ENCODE assay signal across 8 mouse cellular contexts in the genomic region with DNA sequence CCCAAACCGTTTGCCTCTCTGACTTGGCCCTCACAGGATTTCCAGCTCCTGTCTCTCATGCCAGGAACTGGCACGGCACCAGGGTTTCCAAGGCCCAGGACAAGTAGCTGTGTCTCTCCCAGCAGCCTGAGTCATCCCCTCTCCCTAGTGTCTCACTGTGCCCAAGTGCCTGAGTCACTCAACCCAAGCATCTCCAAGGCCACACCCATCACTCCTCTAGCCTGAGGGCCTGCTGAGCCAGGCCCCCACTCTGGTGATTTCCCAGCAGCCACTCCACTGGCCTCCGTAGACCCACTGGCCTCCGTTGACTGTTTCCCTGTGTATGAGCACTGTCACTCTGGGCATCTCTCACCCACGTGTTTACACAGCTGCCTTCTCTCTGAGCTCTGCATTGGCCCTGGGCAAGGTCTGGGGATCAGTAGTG. TPM values are rescaled to one million over a fixed set of nuclear protein-coding genes. Genes with fewer than 3 reads are reported as not detected.
DNase-seq lines count a peak whose midpoint lies in the region; ATAC-seq and TF ChIP-seq lines count a peak whose summit lies in the region.

No protein-coding gene starts in this region.

- no peaks in the 10 kb centered on the region for H3K9me3 ChIP-seq in heart, embryonic 11.5 days (replicated peaks; ENCODE audit: control insufficient read depth, low read length)
- H3K9me3 ChIP-seq in intestine, embryonic 15.5 days = no peaks in the 10 kb centered on the region
- H3K9me3 ChIP-seq in lung, embryonic 14.5 days (ENCODE audit: low read depth, low read length) = no peaks in the 10 kb centered on the region

- no peak for ATAC-seq in heart, embryonic 11.5 days (replicated peaks; ENCODE audit: insufficient number of reproducible peaks, low FRiP score, low TSS enrichment)
- ATAC-seq in intestine, embryonic 15.5 days = peak; percentile 63
- peak; percentile 68 for ATAC-seq in lung, embryonic 14.5 days (ENCODE audit: insufficient read depth)

- TF ChIP-seq CTCF in cerebellum, adult 2 months (IDR thresholded peaks at IDR 0.05; ENCODE audit: borderline replicate concordance, insufficient read depth, low read depth, low read length) = no peak
- TF ChIP-seq CTCF in lung, embryonic 14.5 days (IDR thresholded peaks at IDR 0.05; ENCODE audit: low read depth) = no peak

- no peak for TF ChIP-seq POLR2A in cerebellum, adult 2 months (IDR thresholded peaks at IDR 0.05; ENCODE audit: borderline replicate concordance, insufficient read depth, low read length)

- peaks cover 12% of the 10 kb centered on the region for H3K4me1 ChIP-seq in heart, embryonic 11.5 days (ENCODE audit: control insufficient read depth, insufficient read depth, low read length)
- H3K4me1 ChIP-seq in cerebellum, adult 2 months (ENCODE audit: control insufficient read depth, insufficient read depth, low read length) = peaks cover 20% of the 10 kb centered on the region
- 0 out of 2 replicates have a peak, but pooled peaks cover 4% of the 10 kb centered on the region for H3K4me1 ChIP-seq in intestine, embryonic 15.5 days (replicated peaks)
- peaks cover 7% of the 10 kb centered on the region; the same call in 1 of the 2 replicates for H3K4me1 ChIP-seq in lung, embryonic 14.5 days (ENCODE audit: insufficient read depth)

- no peaks in the 10 kb centered on the region; the same call in 1 of the 2 replicates for H3K27me3 ChIP-seq in heart, embryonic 11.5 days (ENCODE audit: control insufficient read depth, insufficient read depth, low read length)
- no peaks in the 10 kb centered on the region for H3K27me3 ChIP-seq in cerebellum, adult 2 months (ENCODE audit: control insufficient read depth, insufficient read depth, low read length)
- no peaks in the 10 kb centered on the region for H3K27me3 ChIP-seq in intestine, embryonic 15.5 days (replicated peaks)
- no peaks in the 10 kb centered on the region for H3K27me3 ChIP-seq in lung, embryonic 14.5 days (ENCODE audit: insufficient read depth, low read length)

- WGBS in heart, embryonic 11.5 days (ENCODE audit: insufficient replicate concordance) = 57% methylated on average over 5 of the region's 5 CpGs
- WGBS in cerebellum, adult 2 months = 11% methylated on average over 5 of the region's 5 CpGs
- WGBS in intestine, embryonic 15.5 days = 63% methylated on average over 5 of the region's 5 CpGs
- WGBS in lung, embryonic 14.5 days = 33% methylated on average over 5 of the region's 5 CpGs

- no peak overlapping the region for H3K9ac ChIP-seq in heart, embryonic 11.5 days (ENCODE audit: low read depth, low read length)
- H3K9ac ChIP-seq in intestine, embryonic 15.5 days = no peak overlapping the region
- no peak overlapping the region for H3K9ac ChIP-seq in lung, embryonic 14.5 days

- H3K4me3 ChIP-seq in heart, embryonic 11.5 days (ENCODE audit: low read depth, low read length) = no peak overlapping the region
- no peak overlapping the region for H3K4me3 ChIP-seq in cerebellum, adult 2 months (replicated peaks; ENCODE audit: insufficient read depth, low read depth, low read length)
- H3K4me3 ChIP-seq in intestine, embryonic 15.5 days (replicated peaks) = no peak overlapping the region
- H3K4me3 ChIP-seq in lung, embryonic 14.5 days (ENCODE audit: low read depth, low read length) = no peak overlapping the region

- DNase-seq in heart, adult 11 months = peak; percentile 98
- peak; percentile 87 to 95 for DNase-seq in cerebellum, adult 2 months
- DNase-seq in gastrocnemius, adult 8-10 months (ENCODE audit: low spot score in 2 of 2) = peak; percentile 74 to 81
- DNase-seq in lung, embryonic 14.5 days = peak; percentile 36
- DNase-seq in right cerebral cortex, postnatal 14 days = peak; percentile 56
- no peak for DNase-seq in thymus, postnatal 25 days

- no peak overlapping the region for H3K27ac ChIP-seq in heart, embryonic 11.5 days (ENCODE audit: low read depth, low read length)
- H3K27ac ChIP-seq in cerebellum, adult 2 months (ENCODE audit: insufficient read depth, low read length) = no peak overlapping the region
- no peak overlapping the region for H3K27ac ChIP-seq in intestine, embryonic 15.5 days
- no peak overlapping the region for H3K27ac ChIP-seq in lung, embryonic 14.5 days (ENCODE audit: low read depth)

- H3K36me3 ChIP-seq in heart, embryonic 11.5 days (ENCODE audit: control insufficient read depth, insufficient read depth, low read length) = no peaks in the 10 kb centered on the region; the same call in 1 of the 2 replicates
- no peaks in the 10 kb centered on the region for H3K36me3 ChIP-seq in intestine, embryonic 15.5 days
- H3K36me3 ChIP-seq in lung, embryonic 14.5 days (ENCODE audit: insufficient read depth) = no peaks in the 10 kb centered on the region

- no peak overlapping the region for H3K4me2 ChIP-seq in heart, embryonic 11.5 days
- no peak overlapping the region for H3K4me2 ChIP-seq in intestine, embryonic 15.5 days (replicated peaks)
- no peak overlapping the region for H3K4me2 ChIP-seq in lung, embryonic 14.5 days

RNA-seq across cellular contexts. Expression of gene Map6, which starts 37.7 kb away (rescaled TPM):
- polyA plus RNA-seq in heart, embryonic 11.5 days (2014; fragmentation: Nextera tagmentation; extraction: Ambion mirVana) = 2.0 and 2.2 TPM in 2 replicates
- polyA plus RNA-seq in cerebellum, adult 2 months (2012; rRNA removed) = 76.4 and 78.9 TPM in 2 replicates
- total RNA-seq in gastrocnemius, adult 8-10 months (2022) = 1 to 10 TPM; 1.5 to 2.8 (median 2.1) TPM
- polyA plus RNA-seq in intestine, embryonic 15.5 days (2015; fragmentation: Nextera tagmentation; extraction: Ambion mirVana) = 6.1 and 6.8 TPM in 2 replicates
- polyA plus RNA-seq in lung, embryonic 14.5 days (2014; fragmentation: Nextera tagmentation; extraction: Ambion mirVana) = 1.2 and 2.0 TPM in 2 replicates

RNA-seq across cellular contexts. Expression of gene Serpinh1, which starts 48.1 kb away (rescaled TPM):
- 442 and 580 TPM in 2 replicates for polyA plus RNA-seq in heart, embryonic 11.5 days (2014; fragmentation: Nextera tagmentation; extraction: Ambion mirVana)
- polyA plus RNA-seq in cerebellum, adult 2 months (2012; rRNA removed) = 24.9 and 25.4 TPM in 2 replicates
- 10 to 100 TPM; 26.1 to 49.0 (median 33.7) TPM for total RNA-seq in gastrocnemius, adult 8-10 months (2022)
- 1,021 and 1,056 TPM in 2 replicates for polyA plus RNA-seq in intestine, embryonic 15.5 days (2015; fragmentation: Nextera tagmentation; extraction: Ambion mirVana)
- polyA plus RNA-seq in lung, embryonic 14.5 days (2014; fragmentation: Nextera tagmentation; extraction: Ambion mirVana) = 663 and 691 TPM in 2 replicates

Comparison
In these comparisons a context has a peak if more than half of its experiments do, and no peak if none do; other contexts are left out.
1. RNA of gene Serpinh1, which starts 48.1 kb away (polyA plus RNA-seq): 1,021 to 1,056 TPM in intestine, embryonic 15.5 days, 663 to 691 TPM in lung, embryonic 14.5 days and 442 to 580 TPM in heart, embryonic 11.5 days; 24.9 to 25.4 TPM in cerebellum, adult 2 months; every median in the first group is over 10 times any median in the second.